Mouse (Mus musculus): ENCODE data around the gene Gm49366. TPM values are rescaled to one million over a fixed set of nuclear protein-coding genes. Genes with fewer than 3 reads are reported as not detected.
A peak's percentile ranks its signal among the peaks of the same experiment; 100 is the strongest.
"Not testable (repeated sequence)": the region's sequence is repeated elsewhere in the genome, so short reads cannot be mapped to it uniquely, and the experiment has no call there.

The Gm49366 gene
- total RNA-seq (2021): under 1 TPM in 1 of 2 experiments, not detected in 1; 0.76 TPM

GRCm38 (mm10) chr12:84038691-84039111 lies at the start of gene Gm49366:
Gm49366 (plus strand) TSS chr12:84038935.
- intact Hi-C loops (cut with DNase I): loop anchor here (10.0 kb wide), 1 partner anchor 234 kb away; no protein-coding TSS in a partner anchor
- DNase-seq: peak; percentile 4 to 44

- DNase-seq: no peak
- intact Hi-C loops (cut with DNase I): no loop called here
Measured at GRCm38 (mm10) chr12:83989378-83989777, 49.4 kb upstream of the Gm49366 start.

DNA sequence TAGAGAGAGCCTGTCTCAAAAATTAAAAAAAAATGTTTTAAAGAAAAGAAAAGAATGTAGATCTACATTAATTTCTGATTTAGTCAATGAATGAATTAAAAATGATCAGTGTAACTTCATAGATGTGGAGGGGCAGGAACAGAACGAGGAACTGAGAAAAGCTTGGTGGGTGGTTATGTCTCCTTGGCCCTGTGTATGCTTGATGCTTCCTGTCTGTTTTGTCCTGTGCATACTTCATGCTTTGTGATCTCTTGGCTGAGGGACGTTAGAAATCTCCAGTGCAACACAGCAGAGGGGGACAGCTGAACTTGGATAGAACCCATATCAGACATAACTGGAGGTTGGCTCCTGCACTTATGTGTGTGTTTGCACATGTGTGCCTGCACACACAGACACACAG lies 41.5 kb upstream of the Gm49366 start:
- no peak for DNase-seq
- intact Hi-C loops (cut with DNase I): no loop called here

DNA sequence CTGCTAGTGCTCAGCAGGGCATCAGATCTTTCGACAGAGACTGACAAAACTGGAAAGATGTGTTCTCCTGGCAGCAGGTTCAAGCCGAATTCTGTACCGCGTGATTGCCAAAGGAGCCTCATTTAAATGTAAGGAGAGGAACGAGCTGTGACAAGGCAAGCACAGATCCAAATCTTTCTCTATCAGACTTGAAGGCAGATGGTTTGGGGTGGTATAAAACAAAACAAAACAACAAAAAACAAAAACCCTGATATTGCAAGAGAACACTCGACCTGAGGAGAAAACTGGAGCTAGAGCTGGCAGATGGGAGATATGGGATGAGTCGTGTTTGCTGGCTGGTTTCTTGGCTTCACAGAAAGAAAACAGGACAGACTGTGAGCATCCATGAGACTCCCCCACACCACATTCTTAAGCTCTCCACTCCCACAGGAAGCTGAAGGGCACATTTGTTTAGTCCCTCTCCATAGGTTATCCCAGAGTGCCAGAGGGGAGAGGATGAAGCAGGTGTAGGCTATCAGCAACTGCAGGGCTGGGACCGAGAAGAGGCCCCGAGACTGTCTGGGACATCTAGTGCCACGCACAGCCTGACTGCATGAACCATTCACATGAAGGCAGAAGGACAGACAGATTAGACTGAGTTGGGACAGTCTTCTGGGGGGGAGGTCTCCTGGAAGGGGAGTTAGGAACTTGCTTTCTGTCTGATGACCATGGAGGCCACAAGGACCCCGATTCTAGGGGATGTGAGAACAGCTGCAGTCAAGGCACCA lies 40.2 kb upstream of the Gm49366 start:
- intact Hi-C loops (cut with DNase I): no loop called here

DNA sequence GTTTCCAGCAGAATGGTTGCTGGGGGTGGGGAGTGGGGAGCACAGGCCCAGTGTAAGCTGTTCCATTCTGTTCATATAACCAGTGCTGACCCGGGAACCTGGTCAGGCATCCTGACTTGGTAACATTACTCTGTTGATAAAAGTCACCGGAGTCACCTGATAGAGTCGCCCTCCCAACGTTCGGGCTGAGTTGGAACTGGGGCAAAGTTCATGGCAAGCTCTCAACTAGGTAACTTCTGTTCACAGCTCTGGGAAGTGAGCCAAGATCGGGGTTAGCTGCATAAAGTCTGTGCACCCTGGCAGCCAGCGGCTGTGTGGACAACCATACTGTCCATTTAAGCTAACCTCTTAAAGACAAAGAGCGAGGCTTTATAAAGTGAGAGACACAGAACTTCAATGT lies 39.5 kb upstream of the Gm49366 start:
- intact Hi-C loops (cut with DNase I): not testable (repeated sequence)
- DNase-seq: peak; percentile 52 to 71

More for the DNA sequence above, 40.2 kb upstream of the Gm49366 start:
- DNase-seq: no peak

DNA sequence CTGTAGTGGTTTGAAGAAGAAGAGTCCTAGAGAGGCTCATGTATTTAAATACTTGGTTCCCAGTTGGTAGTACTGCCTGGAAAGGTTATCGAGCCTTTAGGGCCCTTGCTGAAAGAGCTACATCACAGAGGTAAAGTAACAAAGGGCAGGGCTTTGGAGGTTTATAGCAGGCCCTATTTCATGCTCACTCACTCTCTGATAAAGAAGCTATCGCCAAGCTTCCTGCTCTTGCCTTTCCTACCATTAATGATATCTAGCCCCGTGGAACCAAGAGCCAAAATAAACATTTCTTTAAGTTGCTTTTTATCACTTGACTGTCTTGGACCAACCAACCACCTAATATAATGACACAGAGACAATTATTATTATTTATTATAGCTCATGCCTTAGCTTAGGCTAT lies 38.3 kb upstream of the Gm49366 start:
- intact Hi-C loops (cut with DNase I): no loop called here
- DNase-seq: no peak

- no peak for DNase-seq
- intact Hi-C loops (cut with DNase I): no loop called here
Measured at GRCm38 (mm10) chr12:84003866-84004265, 34.9 kb upstream of the Gm49366 start.

DNA sequence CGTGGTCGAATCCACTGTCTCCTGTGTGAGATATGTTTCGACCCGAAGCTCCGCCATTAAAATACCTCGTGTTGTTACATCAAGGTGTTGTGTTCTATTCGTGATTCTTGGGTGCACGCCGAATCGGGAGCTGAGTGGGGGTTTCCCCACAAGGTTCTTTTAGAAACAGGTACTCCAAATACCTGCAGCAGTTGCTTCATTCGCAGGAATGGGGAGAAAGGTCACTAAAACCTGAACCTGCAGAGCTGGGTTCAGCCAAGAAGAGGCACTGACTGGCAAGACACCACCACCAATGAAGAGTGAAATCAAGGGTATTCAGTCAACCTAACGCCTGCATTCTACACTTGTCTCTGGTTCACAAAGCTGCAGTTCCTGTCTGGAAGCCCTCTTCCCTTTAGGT lies 30.5 kb upstream of the Gm49366 start:
- DNase-seq: no peak
- intact Hi-C loops (cut with DNase I): no loop called here

GRCm38 (mm10) chr12:84008729-84009128 lies 30.0 kb upstream of the Gm49366 start:
- no peak for DNase-seq
- intact Hi-C loops (cut with DNase I): no loop called here

DNA sequence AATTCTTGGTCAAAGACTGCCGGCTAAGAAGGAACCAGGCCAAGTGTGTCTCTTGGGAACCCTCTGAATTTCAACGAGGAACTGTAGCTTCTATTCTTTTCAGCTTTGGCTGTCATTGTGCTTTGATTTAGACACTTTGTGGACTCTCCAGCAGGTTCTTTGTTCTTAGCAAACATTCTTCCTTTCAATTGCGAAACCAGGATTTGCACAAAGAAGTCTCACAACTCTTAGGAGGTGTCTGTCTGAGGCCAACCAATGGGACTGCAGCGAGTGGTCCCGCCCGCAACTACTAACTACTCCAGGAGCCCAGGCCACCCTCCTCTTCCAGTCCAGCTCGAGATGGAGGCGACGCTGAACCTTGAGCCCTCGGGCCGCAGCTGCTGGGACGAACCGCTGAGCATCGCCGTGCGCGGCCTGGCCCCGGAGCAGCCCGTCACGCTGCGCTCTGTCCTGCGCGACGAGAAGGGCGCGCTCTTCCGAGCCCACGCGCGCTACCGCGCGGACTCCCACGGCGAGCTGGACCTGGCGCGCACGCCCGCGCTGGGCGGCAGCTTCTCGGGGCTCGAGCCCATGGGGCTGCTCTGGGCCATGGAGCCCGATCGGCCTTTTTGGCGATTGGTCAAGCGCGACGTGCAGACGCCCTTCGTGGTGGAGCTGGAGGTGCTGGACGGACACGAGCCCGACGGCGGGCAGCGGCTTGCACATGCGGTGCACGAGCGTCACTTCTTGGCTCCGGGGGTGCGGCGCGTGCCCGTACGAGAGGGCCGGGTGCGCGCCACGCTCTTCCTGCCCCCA lies 29.4 kb upstream of the Gm49366 start, which contains the start of gene Acot1:
Gene Acot1, plus strand, starts transcription at position 320 of the 795 bp plus-strand sequence.
- intact Hi-C loops (cut with DNase I): not testable (repeated sequence)
- DNase-seq: peak; percentile 68 to 78

- DNase-seq: no peak
- intact Hi-C loops (cut with DNase I): no loop called here
Measured at GRCm38 (mm10) chr12:84010201-84010600, 28.5 kb upstream of the Gm49366 start.

DNA sequence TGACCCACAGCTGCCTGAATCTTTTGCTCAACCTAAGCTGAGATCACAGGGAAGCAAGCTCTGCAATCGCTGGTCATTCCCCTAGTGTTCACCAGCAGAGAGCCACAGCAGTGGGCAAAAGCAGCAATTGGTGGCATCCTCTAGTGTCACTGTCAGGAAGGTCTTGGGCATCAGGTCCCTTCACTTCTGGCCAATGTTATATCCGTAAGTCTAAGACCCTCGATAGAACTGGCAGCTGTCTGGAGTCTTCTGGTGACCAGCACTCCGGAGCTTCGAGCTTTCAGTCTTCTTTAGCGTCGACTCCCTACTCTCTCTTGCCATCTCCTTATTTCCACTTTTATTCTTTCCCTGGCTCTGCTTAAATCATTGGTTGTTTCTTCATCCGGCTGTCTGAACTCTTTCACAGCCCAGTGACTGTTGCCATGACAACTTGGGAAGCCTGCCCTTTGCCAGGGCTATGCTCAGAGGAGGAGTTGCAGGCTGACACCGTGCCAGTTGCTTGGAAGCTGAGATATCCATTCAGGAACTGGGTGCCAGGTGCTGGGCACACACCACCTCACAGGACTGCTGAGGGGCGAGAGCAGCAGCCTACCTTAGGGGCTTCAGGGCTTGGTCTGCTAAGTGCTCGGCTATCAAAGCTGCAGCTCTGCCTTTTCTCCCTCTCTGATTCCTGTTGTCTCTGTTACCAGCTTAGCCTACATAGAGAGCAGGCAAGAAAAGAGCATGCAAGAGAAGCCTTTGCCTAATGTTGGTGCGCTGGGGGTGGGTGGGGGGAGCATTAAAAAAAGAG lies 27.3 kb upstream of the Gm49366 start:
- peak; percentile 53 to 58 for DNase-seq
- intact Hi-C loops (cut with DNase I): no loop called here

GRCm38 (mm10) chr12:84013130-84013529 lies 25.6 kb upstream of the Gm49366 start:
- intact Hi-C loops (cut with DNase I): no loop called here
- DNase-seq: no peak

DNA sequence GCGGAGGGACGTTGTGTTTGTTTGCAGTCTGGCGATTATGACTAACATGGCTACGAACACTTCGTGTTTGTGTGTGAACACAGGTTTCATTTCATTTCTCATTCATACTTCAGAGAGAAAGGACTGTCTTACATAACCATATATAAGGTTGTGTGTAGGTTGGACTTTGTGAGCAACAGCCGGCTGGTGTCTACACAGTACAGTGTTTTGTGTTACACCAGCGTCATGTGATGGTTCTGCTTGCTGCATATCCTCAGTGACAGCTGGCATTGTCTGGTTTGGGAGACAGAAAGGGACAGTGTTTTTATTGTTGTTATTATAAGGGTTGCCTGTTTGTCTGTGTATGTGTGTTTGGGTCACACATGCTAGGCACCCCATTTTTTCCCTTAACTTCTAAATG lies 25.0 kb upstream of the Gm49366 start:
- DNase-seq: no peak
- intact Hi-C loops (cut with DNase I): no loop called here

DNA sequence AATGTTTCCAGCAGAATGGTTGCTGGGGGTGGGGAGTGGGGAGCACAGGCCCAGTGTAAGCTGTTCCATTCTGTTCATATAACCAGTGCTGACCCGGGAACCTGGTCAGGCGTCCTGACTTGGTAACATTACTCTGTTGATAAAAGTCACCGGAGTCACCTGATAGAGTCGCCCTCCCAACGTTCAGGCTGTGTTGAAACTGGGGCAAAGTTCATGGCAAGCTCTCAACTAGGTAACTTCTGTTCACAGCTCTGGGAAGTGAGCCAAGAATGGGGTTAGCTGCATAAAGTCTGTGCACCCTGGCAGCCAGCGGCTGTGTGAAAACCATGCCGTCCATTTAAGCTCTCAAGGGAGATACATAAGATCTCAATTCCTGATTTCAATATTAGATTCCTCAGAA lies 18.2 kb upstream of the Gm49366 start:
- intact Hi-C loops (cut with DNase I): not testable (repeated sequence)
- DNase-seq: peak; percentile 57 to 74

DNA sequence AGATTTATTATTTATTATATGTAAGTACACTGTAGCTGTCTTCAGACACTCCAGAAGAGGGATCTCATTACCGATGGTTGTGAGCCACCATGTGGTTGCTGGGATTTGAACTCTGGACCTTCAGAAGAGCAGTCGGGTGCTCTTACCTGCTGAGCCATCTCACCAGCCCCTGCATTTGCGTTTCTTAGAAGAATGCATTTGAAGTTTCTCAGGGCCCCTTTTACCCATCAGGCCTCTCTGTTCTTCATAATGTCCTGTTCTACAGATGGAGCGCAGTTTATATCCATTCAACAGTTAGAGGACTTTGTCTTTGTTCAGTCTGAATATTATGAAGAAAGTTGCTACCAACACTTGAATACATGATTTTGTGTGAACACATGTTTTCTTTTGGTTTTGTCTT lies 16.5 kb upstream of the Gm49366 start:
- intact Hi-C loops (cut with DNase I): not testable (repeated sequence)

GRCm38 (mm10) chr12:84023052-84023745 lies 15.5 kb upstream of the Gm49366 start:
- intact Hi-C loops (cut with DNase I): no loop called here

More for the DNA sequence above, 16.5 kb upstream of the Gm49366 start:
- DNase-seq: not testable (repeated sequence)

DNA sequence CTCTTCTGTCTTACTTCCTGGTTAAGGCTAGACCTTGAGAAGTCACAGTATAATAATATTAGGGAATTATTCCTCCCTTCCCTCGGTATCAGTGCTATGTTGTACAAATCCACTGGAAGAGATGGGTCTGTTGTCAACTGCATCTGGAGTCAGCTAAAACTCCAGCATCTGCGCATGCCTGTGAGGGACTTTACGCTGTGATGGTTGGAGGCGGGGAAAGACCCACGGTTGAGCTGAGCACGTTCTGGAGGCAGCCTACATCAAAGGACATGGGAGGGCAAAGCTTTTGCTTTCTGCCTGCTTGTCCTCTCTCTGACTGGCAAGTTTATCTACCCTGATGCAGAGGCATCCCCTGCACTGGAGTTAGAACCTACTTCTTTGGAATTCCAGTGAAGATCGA lies 12.8 kb upstream of the Gm49366 start:
- DNase-seq: no peak
- intact Hi-C loops (cut with DNase I): no loop called here

More at GRCm38 (mm10) chr12:84023052-84023745, 15.5 kb upstream of the Gm49366 start:
- DNase-seq: no peak

DNA sequence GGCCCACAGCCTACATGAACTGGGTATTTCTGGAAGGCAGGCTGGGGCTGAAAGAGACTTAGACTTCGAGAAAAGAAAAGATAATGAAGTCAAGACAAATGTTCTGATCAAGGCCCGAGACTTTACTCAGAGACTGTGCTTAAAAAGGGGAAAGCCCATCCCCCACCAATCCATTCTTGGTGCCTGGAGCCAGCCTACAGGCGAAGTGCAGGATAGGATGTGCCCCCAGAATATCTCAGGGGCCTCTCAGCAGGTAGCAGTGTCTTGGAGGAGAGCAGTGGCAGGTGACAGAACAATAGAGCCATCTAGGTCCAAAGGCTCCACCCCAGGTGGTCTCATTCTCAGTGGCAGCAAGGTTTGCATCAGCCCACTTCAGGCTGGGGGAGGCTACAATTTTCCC lies 10.4 kb upstream of the Gm49366 start:
- intact Hi-C loops (cut with DNase I): not testable (repeated sequence)

GRCm38 (mm10) chr12:84029043-84029442 lies 9.7 kb upstream of the Gm49366 start:
- DNase-seq; intact Hi-C loops (cut with DNase I): not testable (repeated sequence)

More for the DNA sequence above, 10.4 kb upstream of the Gm49366 start:
- DNase-seq: not testable (repeated sequence)
